Mouse (Mus musculus): Measurements from ENCODE around the gene Cyb5d2. TPM values are rescaled to one million over a fixed set of nuclear protein-coding genes. Genes with fewer than 3 reads are reported as not detected.

The Cyb5d2 gene
- total RNA-seq, 1 experiment, result 5.8 TPM

DNA sequence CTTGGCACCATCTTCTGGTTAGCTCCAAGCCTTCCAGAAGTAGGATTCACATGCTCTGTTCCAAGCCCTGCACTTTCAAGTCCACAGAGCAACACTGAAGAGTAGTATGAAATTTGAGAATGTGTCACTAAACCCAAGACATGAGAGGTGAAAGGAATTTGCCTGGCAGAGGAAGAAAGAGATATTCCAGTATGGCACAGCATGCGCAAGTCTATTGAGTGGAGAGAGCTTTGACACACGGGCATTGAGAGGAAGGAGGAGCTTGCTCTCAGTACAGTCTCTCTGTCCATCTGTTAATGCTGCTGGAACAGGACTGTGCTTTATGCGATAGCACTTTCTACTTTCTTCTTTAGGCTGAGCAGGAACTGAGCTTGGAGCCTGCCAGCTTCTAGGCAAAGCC is 7.1 kb upstream of the Cyb5d2 start:
- no peaks in the 10 kb centered on the region for H3K9me3 ChIP-seq (ENCODE audit: control insufficient read depth, insufficient read depth, low read depth, low read length)
- H3K36me3 ChIP-seq (ENCODE audit: control insufficient read depth, insufficient read depth, low read length, poor library complexity, severe bottlenecking), result no peaks in the 10 kb centered on the region
- in situ Hi-C loops (cut with MboI; ENCODE audit: low sequenced_read_pairs in 2 of 2, unreplicated experiment in 2 of 2), result no loop called here
- H3K4me1 ChIP-seq (ENCODE audit: control insufficient read depth in 2 of 2, insufficient read depth in 2 of 2, low read length in 2 of 2, poor library complexity in 1 of 2), result no peaks in the 10 kb centered on the region
- no peak for TF ChIP-seq CHD2 (IDR thresholded peaks at IDR 0.05; ENCODE audit: low read depth, low read length)
- no peak for TF ChIP-seq HCFC1 (IDR thresholded peaks at IDR 0.05; ENCODE audit: borderline replicate concordance, insufficient read depth, low read length)
- TF ChIP-seq ZC3H11A (IDR thresholded peaks at IDR 0.05; ENCODE audit: borderline replicate concordance, low read depth, low read length), result no peak
- TF ChIP-seq ZNF384 (IDR thresholded peaks at IDR 0.05; ENCODE audit: low read depth, low read length), result no peak
- TF ChIP-seq MAFK (IDR thresholded peaks at IDR 0.05; ENCODE audit: insufficient read depth, low read depth, low read length), result no peak
- no peak overlapping the region for H3K4me3 ChIP-seq (ENCODE audit: insufficient read depth in 1 of 2, low read depth in 1 of 2, low read length in 2 of 2, poor library complexity in 1 of 2, severe bottlenecking in 1 of 2)
- no peak overlapping the region for H3K9ac ChIP-seq (ENCODE audit: insufficient read depth, low read depth, low read length, poor library complexity, severe bottlenecking)
- DNase-seq (ENCODE audit: low read depth, low spot score), result no peak
- no peak overlapping the region for H3K27ac ChIP-seq (ENCODE audit: insufficient read depth, low read depth, low read length, poor library complexity, severe bottlenecking)

DNA sequence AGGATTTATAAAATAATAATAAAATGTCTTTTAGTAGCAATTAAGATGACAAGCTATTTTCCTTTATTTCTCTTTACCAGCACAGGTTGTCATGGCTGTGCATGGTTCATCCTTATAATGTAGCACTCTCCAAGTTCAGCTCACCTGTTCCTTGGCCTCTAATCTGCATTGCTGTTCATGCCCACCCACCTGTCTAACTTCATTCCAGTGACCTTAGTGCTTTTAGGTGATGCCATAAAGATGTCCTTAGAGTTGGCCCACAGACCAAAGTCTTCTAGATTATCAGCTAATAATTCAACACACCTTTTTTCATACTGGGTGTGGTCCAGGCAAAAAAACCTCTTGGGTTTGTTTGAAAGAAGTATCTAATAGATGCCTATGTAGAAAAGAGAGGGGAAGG is 5.2 kb upstream of the Cyb5d2 start:
- no peak for DNase-seq (ENCODE audit: low read depth, low spot score)
- H3K4me3 ChIP-seq (ENCODE audit: insufficient read depth in 1 of 2, low read depth in 1 of 2, low read length in 2 of 2, poor library complexity in 1 of 2, severe bottlenecking in 1 of 2), result no peak overlapping the region

DNA sequence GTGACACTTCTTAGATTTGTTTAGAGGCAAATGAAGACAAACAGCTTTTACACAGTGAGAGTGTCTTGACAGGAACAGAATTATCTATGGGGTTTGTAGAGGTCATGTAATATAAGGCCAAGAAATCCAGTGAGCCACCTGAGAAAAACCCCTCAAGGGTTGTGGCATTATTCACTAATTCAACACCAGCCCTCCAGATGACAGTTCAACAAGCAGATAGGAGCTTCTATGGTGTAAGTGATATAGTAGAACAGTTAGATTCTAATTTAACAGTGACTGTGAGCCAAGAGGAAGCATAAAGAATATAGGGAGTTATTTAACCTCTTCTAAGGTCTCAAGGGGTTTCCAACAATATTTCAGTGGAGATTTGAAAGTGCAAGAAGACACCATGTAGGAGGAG is 2.2 kb upstream of the Cyb5d2 start:
- Histone ChIP-seq H3K36me3 (ENCODE audit: control insufficient read depth, insufficient read depth, low read length, poor library complexity, severe bottlenecking) (no peaks in the 10 kb centered on the region), H3K4me1 (ENCODE audit: control insufficient read depth in 2 of 2, insufficient read depth in 2 of 2, low read length in 2 of 2, poor library complexity in 1 of 2) (peaks cover 0 to 4% of the 10 kb centered on the region in 2 experiments; a peak in 2 of 4 replicates), H3K9me3 (ENCODE audit: control insufficient read depth, insufficient read depth, low read depth, low read length) (no peaks in the 10 kb centered on the region), H3K27ac (ENCODE audit: insufficient read depth, low read depth, low read length, poor library complexity, severe bottlenecking) (no peak overlapping the region), H3K9ac (ENCODE audit: insufficient read depth, low read depth, low read length, poor library complexity, severe bottlenecking) (no peak overlapping the region), H3K4me3 (ENCODE audit: insufficient read depth in 1 of 2, low read depth in 1 of 2, low read length in 2 of 2, poor library complexity in 1 of 2, severe bottlenecking in 1 of 2) (no peak overlapping the region)
- TF ChIP-seq MAFK (IDR thresholded peaks at IDR 0.05; ENCODE audit: insufficient read depth, low read depth, low read length) (no peak), ZNF384 (IDR thresholded peaks at IDR 0.05; ENCODE audit: low read depth, low read length) (no peak), HCFC1 (IDR thresholded peaks at IDR 0.05; ENCODE audit: borderline replicate concordance, insufficient read depth, low read length) (no peak), CHD2 (IDR thresholded peaks at IDR 0.05; ENCODE audit: low read depth, low read length) (no peak)
- in situ Hi-C loops (cut with MboI; ENCODE audit: low sequenced_read_pairs in 2 of 2, unreplicated experiment in 2 of 2), result no loop called here
- DNase-seq (ENCODE audit: low read depth, low spot score), result no peak

More for the DNA sequence above, 5.2 kb upstream of the Cyb5d2 start:
- no peak for TF ChIP-seq ZC3H11A (IDR thresholded peaks at IDR 0.05; ENCODE audit: borderline replicate concordance, low read depth, low read length)
- TF ChIP-seq HCFC1 (IDR thresholded peaks at IDR 0.05; ENCODE audit: borderline replicate concordance, insufficient read depth, low read length), result no peak
- no peak for TF ChIP-seq CHD2 (IDR thresholded peaks at IDR 0.05; ENCODE audit: low read depth, low read length)
- TF ChIP-seq MAFK (IDR thresholded peaks at IDR 0.05; ENCODE audit: insufficient read depth, low read depth, low read length), result no peak
- no peak for TF ChIP-seq ZNF384 (IDR thresholded peaks at IDR 0.05; ENCODE audit: low read depth, low read length)
- Histone ChIP-seq H3K9me3 (ENCODE audit: control insufficient read depth, insufficient read depth, low read depth, low read length) (no peaks in the 10 kb centered on the region), H3K27ac (ENCODE audit: insufficient read depth, low read depth, low read length, poor library complexity, severe bottlenecking) (no peak overlapping the region), H3K4me1 (ENCODE audit: control insufficient read depth in 2 of 2, insufficient read depth in 2 of 2, low read length in 2 of 2, poor library complexity in 1 of 2) (no peaks in the 10 kb centered on the region), H3K36me3 (ENCODE audit: control insufficient read depth, insufficient read depth, low read length, poor library complexity, severe bottlenecking) (no peaks in the 10 kb centered on the region), H3K9ac (ENCODE audit: insufficient read depth, low read depth, low read length, poor library complexity, severe bottlenecking) (no peak overlapping the region)
- in situ Hi-C loops (cut with MboI; ENCODE audit: low sequenced_read_pairs in 2 of 2, unreplicated experiment in 2 of 2), result no loop called here

DNA sequence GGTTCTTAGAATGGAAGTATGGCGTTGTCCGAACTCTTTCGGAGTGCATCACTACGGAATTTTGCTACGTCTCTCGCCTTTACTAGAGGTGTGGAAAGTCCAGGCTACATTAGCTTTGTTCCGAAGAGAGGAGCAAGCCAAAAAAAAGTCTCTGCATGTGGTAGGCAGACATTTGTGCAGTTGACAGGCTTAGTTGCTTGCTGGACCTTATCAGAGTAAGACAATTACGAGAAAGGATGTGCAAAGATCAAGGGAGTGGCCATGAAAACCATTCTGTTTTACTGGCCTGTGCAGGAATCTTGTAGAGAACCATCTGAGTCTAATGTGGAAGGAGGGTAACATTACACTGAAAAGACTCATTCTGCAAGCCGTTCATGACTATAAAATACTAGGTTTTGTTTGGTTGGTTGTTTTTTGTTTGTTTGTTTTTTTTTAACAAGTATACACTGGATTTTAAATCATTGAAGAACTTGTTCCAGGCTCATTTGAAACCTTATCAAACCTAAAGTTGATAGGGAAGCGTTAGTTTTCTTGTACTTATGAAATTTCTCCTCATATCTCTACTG is 914 bp upstream of the Cyb5d2 start:
- H3K9ac ChIP-seq (ENCODE audit: insufficient read depth, low read depth, low read length, poor library complexity, severe bottlenecking), result peak overlapping the region; percentile 79
- no peaks in the 10 kb centered on the region for H3K36me3 ChIP-seq (ENCODE audit: control insufficient read depth, insufficient read depth, low read length, poor library complexity, severe bottlenecking)
- peaks cover 0 to 4% of the 10 kb centered on the region in 2 experiments; a peak in 2 of 4 replicates for H3K4me1 ChIP-seq (ENCODE audit: control insufficient read depth in 2 of 2, insufficient read depth in 2 of 2, low read length in 2 of 2, poor library complexity in 1 of 2)
- H3K4me3 ChIP-seq (ENCODE audit: insufficient read depth in 1 of 2, low read depth in 1 of 2, low read length in 2 of 2, poor library complexity in 1 of 2, severe bottlenecking in 1 of 2), result peak overlapping the region; percentile 81 to 87
- no peak for DNase-seq (ENCODE audit: low read depth, low spot score)
- TF ChIP-seq MAFK (IDR thresholded peaks at IDR 0.05; ENCODE audit: insufficient read depth, low read depth, low read length), result no peak
- no peak for TF ChIP-seq ZC3H11A (IDR thresholded peaks at IDR 0.05; ENCODE audit: borderline replicate concordance, low read depth, low read length)
- no peak for TF ChIP-seq ZNF384 (IDR thresholded peaks at IDR 0.05; ENCODE audit: low read depth, low read length)
- no peak for TF ChIP-seq HCFC1 (IDR thresholded peaks at IDR 0.05; ENCODE audit: borderline replicate concordance, insufficient read depth, low read length)
- TF ChIP-seq CHD2 (IDR thresholded peaks at IDR 0.05; ENCODE audit: low read depth, low read length), result no peak
- in situ Hi-C loops (cut with MboI; ENCODE audit: low sequenced_read_pairs in 2 of 2, unreplicated experiment in 2 of 2), result no loop called here
- H3K27ac ChIP-seq (ENCODE audit: insufficient read depth, low read depth, low read length, poor library complexity, severe bottlenecking), result no peak overlapping the region
- no peaks in the 10 kb centered on the region for H3K9me3 ChIP-seq (ENCODE audit: control insufficient read depth, insufficient read depth, low read depth, low read length)

Data from ES-E14 (cell line).